Mouse (Mus musculus) thymus, postnatal 4 days (tissue): ENCODE results near the gene Apba3.
A peak's percentile ranks its signal among the peaks of the same experiment; 100 is the strongest.

Source experiments
- DNase-seq: peaks from one replicate; pipeline ENCODE4 v3.0.0; 2021

Apba3 gene

DNA sequence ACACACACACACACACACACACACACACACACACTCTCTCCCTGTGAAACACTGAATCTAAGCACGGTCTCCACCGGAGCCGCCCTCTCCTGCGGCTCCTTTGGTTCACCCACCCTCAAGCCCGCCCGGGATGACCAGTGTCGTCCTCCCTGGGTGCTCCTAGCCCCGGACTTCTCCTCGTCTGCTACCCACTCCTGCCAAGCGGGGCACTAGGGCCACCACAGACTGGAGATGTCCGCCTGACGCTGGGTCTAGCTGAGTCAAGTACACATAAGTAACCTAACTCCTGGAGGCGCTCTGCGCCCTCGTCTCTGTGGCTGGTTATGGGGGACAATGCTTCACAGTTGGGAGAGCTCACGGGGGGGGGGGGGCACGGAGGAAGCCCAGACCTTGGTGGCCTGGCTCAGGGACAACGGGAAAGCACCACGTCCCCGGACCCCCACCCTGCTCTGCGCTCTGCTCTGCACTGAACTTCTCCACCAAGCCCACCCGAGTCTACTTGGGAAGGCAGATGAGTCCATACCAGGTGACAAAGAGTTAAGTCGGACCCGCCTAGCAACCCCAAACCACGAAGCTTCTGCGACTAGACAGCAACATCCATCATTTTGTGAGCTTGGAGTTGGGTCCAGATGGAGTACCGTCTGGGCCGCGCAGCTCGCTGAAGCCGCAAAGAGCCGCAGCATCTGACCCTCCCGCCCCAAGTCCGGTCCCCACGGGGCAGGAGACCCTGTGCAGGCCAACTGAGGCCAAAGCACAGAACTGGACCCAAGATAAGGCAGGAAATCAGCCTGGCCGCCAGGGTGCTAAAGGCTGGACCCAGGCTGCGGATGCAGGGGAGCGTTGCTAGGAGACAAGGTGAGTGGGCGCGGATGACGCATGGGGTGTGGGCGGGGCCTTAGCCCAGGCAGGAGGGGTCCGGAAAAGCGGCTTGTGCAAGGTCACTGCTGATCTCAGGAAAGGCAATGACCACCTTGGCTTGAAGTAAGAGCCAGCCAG is 14.0 kb upstream of the Apba3 start, which contains the start of gene Matk:
Matk (plus strand) TSS at position 512 of the 996 bp plus-strand sequence.
- DNase-seq: peak; percentile 74

DNA sequence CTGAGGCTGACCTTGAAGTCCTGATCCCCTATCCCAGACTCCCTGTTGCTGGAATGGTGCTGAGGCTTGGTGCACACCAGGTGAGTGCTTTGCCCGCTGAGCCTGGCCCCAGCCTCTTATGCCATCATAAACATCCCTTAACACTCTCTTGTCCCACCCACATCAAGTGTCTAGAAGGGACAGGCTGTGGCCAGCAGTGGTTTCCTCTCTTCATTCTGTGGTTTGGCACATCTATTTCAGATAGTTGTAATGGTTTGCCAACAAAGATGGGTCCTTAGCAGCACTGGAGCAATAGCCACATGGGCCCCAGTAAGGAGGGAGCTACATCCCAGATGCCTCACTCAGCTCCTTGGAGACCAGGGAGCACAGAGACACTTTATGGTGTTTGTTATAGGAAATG is 11.9 kb upstream of the Apba3 start:
- DNase-seq: no peak

- peak; percentile 75 for DNase-seq
Observed at GRCm38 (mm10) chr10:81257158-81258039, 9.4 kb upstream of the Apba3 start.

DNA sequence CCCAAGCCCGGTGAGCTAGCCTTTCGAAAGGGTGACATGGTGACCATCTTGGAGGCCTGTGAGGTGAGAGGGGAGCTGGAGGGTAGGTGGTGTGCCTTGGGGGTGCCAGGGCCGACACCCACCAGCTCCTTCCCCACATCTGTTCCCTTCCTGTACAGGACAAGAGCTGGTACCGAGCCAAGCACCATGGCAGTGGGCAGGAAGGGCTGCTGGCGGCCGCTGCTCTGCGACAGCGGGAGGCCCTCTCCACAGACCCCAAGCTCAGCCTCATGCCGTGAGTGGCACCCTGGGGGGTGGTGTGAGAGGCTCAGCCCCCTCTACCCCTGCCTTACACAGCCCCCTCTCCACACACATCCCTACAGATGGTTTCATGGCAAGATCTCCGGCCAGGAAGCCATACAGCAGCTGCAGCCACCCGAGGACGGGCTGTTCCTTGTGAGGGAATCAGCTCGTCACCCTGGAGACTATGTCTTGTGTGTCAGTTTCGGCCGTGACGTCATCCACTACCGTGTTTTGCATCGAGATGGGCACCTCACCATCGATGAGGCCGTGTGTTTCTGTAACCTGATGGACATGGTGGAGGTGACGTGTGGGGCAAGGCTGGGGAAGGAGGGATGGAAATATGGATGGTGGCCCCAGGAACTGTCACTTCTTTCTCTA is 7.4 kb upstream of the Apba3 start:
- no peak for DNase-seq

DNA sequence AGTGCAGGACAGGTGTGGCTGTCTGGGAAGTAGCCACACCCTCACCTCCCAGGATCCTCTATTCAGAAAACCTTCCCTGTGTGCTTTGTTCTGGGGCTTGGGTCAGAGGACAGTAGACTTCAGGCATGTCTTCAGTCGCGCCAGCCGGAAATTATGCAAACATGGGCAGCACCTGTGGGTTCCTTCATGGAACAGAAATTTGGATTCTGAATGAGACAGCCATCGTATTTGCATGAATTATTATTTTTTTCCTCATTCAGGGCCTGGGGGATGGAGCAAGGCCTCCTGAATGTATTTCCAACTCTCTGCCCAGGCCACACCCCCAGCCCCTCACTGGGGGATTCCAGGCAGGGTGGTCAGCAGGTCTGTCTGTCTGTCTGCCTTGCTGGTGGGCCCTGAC is 5.7 kb upstream of the Apba3 start:
- no peak for DNase-seq

DNA sequence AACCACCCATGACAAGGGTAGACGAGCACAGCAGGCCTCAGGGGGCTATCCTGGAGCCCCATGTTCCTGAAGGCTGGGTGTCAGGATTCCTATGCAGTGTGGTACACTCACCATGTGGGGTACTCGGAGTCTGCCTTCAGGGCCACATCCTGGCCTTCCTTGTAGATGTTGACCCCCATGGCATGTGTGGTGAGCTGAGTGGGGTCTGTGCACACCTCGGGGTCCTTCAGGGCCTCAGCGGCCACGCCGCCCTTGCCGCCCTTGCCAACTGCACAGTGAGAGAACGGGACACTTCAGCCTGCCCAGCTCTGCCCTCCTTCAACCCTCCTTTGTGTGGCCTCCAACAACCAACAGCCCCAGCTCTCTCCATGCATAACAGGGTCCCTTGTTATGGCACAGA is 1.2 kb upstream of the Apba3 start:
- DNase-seq: no peak

DNA sequence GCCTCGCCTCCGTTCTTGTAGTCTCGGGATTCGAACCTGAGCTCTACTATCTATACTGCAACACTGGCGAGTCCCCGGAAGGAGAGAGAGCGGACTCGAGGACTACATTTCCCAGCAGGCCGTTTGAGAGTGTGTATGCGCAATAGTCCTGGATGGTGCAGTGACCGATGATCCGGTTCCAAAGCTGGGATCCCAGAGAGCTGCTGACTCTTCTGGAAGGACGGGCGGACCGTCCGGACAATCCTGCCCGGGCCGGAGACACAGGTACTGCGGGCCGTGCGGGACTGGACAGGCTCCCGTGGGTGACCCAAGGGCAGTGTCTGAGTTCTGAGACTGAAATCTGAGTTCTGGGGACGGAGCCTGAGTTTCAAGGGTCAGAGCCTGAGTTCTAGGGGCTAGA is 1.3 kb downstream of the Apba3 start:
- peak; percentile 73 for DNase-seq

DNA sequence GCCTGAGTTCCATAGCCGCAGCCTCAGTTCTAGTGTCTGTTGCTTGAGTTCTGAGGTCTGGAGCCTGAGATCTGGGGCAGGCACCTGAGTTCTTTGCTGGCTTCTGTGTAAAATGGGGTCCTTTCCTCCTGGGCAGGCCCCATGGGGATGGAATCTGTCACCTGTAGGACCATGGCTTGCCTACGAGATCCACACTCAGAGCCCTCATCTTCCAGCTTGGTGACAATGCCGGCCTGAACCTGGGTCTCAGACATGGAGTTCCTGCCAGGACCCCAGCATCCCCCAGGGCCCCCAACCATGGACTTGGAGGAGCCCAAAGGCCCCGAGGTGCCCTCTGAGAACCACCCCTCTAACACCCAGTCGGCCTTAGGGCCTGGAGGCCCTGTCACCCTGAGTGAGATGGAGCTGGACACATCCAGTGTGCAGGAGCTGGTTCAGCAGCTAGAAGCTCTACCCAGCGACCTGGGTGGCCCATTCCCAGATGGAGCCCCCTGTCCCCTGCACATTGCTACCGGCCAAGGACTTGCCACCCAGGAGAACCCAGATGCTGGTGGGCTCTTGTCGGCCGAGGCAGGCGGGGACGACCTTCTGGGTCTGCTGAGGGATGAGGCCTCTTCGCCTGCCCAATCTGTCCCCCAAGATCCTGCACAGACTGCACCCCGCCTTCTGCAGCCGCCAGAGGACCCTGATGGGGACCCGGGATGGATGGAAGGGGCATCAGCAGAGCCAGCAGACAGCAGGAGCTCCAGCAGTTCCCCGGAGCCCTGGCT is 2.1 kb downstream of the Apba3 start:
- DNase-seq: no peak

GRCm38 (mm10) chr10:81272356-81272755 is 5.6 kb downstream of the Apba3 start:
- DNase-seq: no peak

GRCm38 (mm10) chr10:81273842-81274241 is 7.1 kb downstream of the Apba3 start:
- DNase-seq: no peak

GRCm38 (mm10) chr10:81277676-81278075 is 10.9 kb downstream of the Apba3 start:
- DNase-seq: peak; percentile 38

DNA sequence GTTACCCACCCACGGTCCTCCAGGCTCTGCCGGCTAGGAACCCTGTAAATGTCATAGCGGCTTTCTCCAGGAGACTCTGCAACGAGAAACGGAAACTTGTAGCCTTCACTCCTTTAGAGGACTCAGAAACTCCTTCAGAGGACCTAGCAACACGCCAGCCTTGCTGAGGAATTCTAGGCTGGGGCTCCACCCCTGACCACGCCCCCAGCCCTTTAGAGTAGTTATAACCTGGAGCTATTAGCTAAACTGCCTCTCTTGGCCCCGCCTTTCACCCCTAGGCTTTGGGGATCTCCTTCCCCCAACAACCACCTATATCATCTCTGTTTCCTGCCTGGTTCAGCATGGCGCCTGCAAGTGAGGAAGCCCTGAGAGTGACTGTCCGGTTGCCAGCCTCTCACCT is 12.7 kb downstream of the Apba3 start:
- peak; percentile 40 for DNase-seq

- DNase-seq: no peak
Observed at GRCm38 (mm10) chr10:81284189-81284588, 17.4 kb downstream of the Apba3 start.

DNA sequence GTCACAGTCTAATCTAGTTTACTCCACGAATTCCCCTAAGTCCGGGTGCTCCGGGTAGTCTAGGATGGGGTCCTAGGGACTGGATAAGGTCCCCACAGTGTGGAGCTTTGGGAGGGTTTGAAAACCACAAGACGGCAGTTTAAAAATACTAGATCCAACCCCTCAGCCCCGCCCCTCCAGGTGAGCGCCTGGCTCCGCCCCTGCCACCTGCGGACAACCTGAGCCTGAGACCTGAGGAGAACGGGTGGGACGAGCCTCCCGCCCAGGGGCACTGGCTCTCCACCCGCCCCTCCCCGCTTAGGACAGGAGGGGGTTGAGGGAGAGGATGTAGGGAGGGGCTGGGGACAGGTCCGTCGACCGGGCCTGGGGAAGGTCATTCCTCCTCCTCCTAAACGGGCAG is 18.0 kb downstream of the Apba3 start:
- peak; percentile 61 for DNase-seq

GRCm38 (mm10) chr10:81285694-81286450 is 19.1 kb downstream of the Apba3 start:
- peak; percentile 97 for DNase-seq

DNA sequence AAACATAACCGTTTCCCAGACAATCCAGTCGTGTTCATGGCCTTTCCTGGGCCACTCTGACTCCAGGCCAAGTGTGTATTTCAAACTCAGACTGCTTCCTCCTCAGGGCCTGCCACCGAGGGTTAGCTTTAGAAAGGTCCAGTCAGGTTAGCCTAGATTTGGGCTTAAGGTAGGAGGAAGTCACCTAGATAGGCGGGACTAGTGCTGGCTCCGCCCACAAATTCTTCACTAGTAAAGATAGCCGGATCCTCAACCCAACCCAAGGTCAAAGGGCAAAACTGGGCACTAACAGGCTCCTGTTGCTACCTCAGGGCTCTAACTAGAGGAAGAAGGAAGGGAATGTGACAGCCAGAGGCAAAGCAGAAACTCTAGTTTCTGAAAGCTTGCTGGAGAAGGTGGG is 19.8 kb downstream of the Apba3 start:
- DNase-seq: peak; percentile 56

DNA sequence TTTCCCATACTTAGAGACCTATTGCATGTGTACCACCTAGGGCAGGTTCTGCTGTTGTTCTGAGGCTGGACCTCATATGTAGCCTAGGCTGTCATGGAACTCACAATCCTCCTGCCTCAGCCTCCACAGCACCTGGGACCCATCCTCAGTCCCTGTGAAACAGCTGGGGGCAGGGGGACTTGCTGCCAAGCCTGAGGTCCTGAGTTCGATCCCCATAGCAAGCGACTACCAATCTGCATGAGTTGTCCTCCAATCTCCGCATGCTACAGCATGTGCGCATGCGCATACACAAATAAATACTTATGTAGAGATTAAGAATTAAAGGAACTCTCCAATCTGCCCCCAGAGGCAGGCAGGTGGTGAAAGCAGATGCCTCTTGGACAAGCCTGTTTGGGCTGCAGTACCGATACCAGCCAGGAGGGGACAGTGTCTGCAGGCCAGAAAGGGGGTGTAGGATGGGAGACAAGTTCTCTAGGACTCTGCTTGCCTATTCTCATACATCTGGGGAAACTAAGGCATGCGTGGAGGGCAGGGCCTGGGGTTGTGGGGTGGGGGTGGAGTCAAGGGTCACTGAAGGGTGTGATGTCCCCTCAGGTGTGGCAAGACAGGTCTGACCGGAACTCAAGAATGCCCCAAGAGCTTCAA is 20.9 kb downstream of the Apba3 start:
- peak; percentile 90 for DNase-seq

DNA sequence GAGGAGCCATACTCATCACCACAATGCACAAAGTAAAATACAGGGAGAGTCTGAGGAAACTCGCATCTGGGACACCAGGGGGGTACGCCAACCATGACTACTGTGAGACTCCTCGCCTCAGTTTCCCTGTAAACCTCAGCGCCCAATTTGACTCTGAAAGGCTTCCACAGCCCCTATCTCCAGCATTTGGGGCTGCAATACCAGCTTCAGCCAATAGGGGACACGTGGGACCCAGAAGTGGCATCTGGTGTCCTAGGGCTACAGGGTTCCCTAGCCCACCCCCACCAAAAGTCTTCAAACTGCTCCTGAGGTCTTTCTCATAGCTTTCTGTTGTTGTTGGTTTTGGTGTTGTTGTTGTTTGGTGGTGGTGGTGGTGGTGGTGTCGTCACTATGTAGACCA is 21.8 kb downstream of the Apba3 start:
- DNase-seq: peak; percentile 86

GRCm38 (mm10) chr10:81289278-81289677 is 22.5 kb downstream of the Apba3 start:
- DNase-seq: peak; percentile 81

- DNase-seq: no peak
Observed at GRCm38 (mm10) chr10:81289811-81290210, 23.1 kb downstream of the Apba3 start.
